Mouse (Mus musculus) heart, embryonic 15.5 days (tissue): Measurements from ENCODE around the gene Psg25. TPM values are rescaled to one million over a fixed set of nuclear protein-coding genes. Genes with fewer than 3 reads are reported as not detected.
"Not testable (repeated sequence)": the region's sequence is repeated elsewhere in the genome, so short reads cannot be mapped to it uniquely, and the experiment has no call there.

ENCODE experiments used
- ATAC-seq: fragments of 200-750 bp; cut with Nextera tagmentation; replicated peaks from 2 replicates; pipeline ENCODE4 v1.8.0; 2017; ENCODE audit warnings: low read depth, moderate TSS enrichment; ENCODE audit not compliant: insufficient number of reproducible peaks, insufficient read depth, low FRiP score
- H3K27ac ChIP-seq: fragments of 300-500 bp; sonication (generic); 2 replicates; pipeline ENCODE4 v1.5.1; 2015; ENCODE audit warnings: mild to moderate bottlenecking, inconsistent platforms
- H3K27me3 ChIP-seq: fragments of 300-500 bp; sonication (generic); 2 replicates; pipeline ENCODE4 v1.6.1; 2015; ENCODE audit warnings: inconsistent platforms
- H3K36me3 ChIP-seq: fragments of 300-500 bp; sonication (generic); 2 replicates; pipeline ENCODE4 v1.6.1; 2015; ENCODE audit warnings: mild to moderate bottlenecking, inconsistent platforms
- H3K4me1 ChIP-seq: fragments of 300-500 bp; sonication (generic); replicated peaks from 2 replicates; pipeline ENCODE4 v1.6.1; 2015; ENCODE audit warnings: inconsistent platforms
- H3K4me2 ChIP-seq: fragments of 300-500 bp; sonication (generic); 2 replicates; pipeline ENCODE4 v1.6.1; 2015; ENCODE audit warnings: inconsistent platforms, mild to moderate bottlenecking, moderate library complexity
- H3K4me3 ChIP-seq: fragments of 300-500 bp; sonication (generic); 2 replicates; pipeline ENCODE4 v1.5.1; 2015; ENCODE audit warnings: mild to moderate bottlenecking, inconsistent platforms
- H3K9ac ChIP-seq: fragments of 300-500 bp; sonication (generic); 2 replicates; pipeline ENCODE4 v1.6.1; 2015; ENCODE audit warnings: mild to moderate bottlenecking, inconsistent platforms
- H3K9me3 ChIP-seq: fragments of 300-500 bp; sonication (generic); replicated peaks from 2 replicates; pipeline ENCODE4 v1.6.1; 2016; ENCODE audit warnings: inconsistent platforms
- WGBS: fragments of 180-500 bp; shearing (Covaris S2); methylation state at CpG from one replicate; pipeline ENCODE4 v1.1.7; 2015; ENCODE audit warnings: mixed read lengths; 5-methylcytosine and 5-hydroxymethylcytosine counted together
- polyA plus RNA-seq: library from polyadenylated mRNA; unstranded; fragments of >200 nt; fragmentation: Nextera tagmentation; extraction: Ambion mirVana; gene quantifications from 2 replicates; pipeline ENCODE4 v1.2.1, GENCODE M21; 2015

Psg25 gene
- polyA plus RNA-seq: 0.06 TPM in 1 of 2 replicates, not detected in the other

DNA sequence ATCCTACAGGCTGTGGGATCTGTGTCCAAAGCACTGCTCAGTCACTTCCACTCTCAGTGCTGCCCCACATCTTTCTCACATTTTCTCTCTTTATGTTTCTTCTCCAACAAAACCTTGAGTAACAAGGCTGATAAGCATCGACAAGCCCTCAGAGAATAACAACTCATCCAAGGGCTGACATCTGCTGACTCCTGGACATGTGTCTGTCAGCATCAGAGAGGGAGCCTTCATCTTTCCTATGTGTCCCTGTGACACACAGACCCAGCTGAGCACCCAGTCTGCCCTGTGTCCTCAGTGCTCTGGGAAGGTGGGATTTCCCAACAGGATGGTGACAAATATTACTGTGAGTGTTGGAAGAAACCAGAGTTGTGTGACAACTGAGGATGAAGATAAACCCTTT lies at the start of gene Psg25:
Psg25 (minus strand) TSS at position 101 of the 400 bp plus-strand sequence.
- H3K4me1 ChIP-seq: no peaks in the 10 kb centered on the region
- H3K9ac ChIP-seq: no peak within 1 kb of the TSS
- 70% methylated on average over 1 of the region's 1 CpGs for WGBS
- no peaks in the 10 kb centered on the region for H3K36me3 ChIP-seq
- ATAC-seq: no peak
- H3K27me3 ChIP-seq: no peaks in the 10 kb centered on the region
- no peak within 1 kb of the TSS for H3K4me2 ChIP-seq
- H3K27ac ChIP-seq: no peak within 1 kb of the TSS
- H3K4me3 ChIP-seq: no peak within 1 kb of the TSS
- no peaks in the 10 kb centered on the region for H3K9me3 ChIP-seq

DNA sequence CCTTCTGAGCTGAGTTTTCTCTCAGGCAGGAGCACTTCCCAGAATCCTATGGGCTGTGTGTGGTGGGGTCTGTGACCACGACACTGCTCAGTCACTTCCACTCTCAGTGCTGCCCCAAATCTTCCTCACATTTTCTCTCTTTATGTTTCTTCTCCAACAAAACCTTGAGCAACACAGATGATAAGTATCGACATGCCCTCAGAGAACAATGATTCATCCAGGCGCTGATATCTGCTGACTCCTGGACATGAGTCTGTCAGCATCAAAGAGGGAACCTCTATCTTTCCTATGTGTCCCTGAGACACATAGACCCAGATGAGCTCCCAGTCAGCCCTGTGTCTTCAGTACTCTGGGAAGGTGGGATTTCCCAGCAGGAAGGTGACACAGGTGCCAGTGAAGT lies 35.1 kb upstream of the Psg25 start, which contains the start of gene Psg27:
Psg27 (minus strand) TSS at position 101 of the 400 bp plus-strand sequence.
- no peak within 1 kb of the TSS for H3K27ac ChIP-seq
- no peaks in the 10 kb centered on the region for H3K4me1 ChIP-seq
- H3K9me3 ChIP-seq: no peaks in the 10 kb centered on the region
- ATAC-seq: no peak
- H3K36me3 ChIP-seq: no peaks in the 10 kb centered on the region
- H3K9ac ChIP-seq: no peak within 1 kb of the TSS
- H3K4me2 ChIP-seq: no peak within 1 kb of the TSS
- 75% methylated on average over 3 of the region's 3 CpGs for WGBS
- H3K4me3 ChIP-seq: no peak within 1 kb of the TSS
- no peaks in the 10 kb centered on the region for H3K27me3 ChIP-seq

DNA sequence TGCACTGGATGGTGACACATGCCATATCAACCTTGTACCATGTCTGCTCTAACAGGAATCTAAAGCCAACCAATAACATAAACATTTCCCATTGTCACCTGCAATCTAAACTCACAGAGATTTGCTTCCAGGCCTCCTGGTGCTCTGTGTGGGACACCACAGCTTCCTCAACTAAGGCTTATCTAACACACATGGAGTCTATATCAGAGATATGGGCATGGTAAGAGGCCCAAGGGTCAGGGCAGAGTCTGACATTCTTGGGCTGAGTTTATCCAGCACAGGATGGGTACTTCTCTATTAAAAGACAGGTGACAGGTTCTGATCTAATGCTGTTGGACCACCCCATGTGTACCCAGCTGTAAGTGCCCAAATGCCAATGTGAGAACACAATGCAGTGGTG lies 27.8 kb upstream of the Psg25 start:
- Histone ChIP-seq H3K27ac (no peak overlapping the region), H3K27me3 (no peaks in the 10 kb centered on the region)

DNA sequence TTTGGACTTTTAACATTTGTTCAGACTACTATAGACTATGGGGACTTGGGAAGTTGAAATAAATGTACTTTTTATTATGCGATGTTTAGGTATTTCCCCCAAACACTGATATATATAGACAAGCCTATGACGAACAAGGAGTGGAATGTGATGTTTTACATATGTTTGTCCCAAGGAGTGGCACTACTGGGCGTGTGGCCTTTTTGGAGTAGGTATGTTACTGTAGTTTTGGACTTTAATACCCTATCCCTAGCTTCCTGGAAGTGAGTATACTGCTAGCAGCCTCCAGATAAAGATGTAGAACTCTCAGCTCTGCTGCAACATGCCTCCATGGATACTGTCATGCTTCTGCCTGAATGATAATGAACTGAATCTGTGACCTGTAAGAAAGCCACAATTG lies 23.7 kb upstream of the Psg25 start:
- H3K9me3 ChIP-seq, ATAC-seq, H3K4me2 ChIP-seq, H3K4me1 ChIP-seq, H3K9ac ChIP-seq, H3K27me3 ChIP-seq, H3K36me3 ChIP-seq, H3K27ac ChIP-seq, H3K4me3 ChIP-seq: not testable (repeated sequence)
- 59% methylated on average over 3 of the region's 3 CpGs for WGBS

More for the DNA sequence above, 27.8 kb upstream of the Psg25 start:
- Histone ChIP-seq H3K4me1 (no peaks in the 10 kb centered on the region), H3K9me3 (no peaks in the 10 kb centered on the region), H3K36me3 (no peaks in the 10 kb centered on the region), H3K4me2 (no peak overlapping the region), H3K4me3 (no peak overlapping the region), H3K9ac (no peak overlapping the region)
- ATAC-seq: no peak

DNA sequence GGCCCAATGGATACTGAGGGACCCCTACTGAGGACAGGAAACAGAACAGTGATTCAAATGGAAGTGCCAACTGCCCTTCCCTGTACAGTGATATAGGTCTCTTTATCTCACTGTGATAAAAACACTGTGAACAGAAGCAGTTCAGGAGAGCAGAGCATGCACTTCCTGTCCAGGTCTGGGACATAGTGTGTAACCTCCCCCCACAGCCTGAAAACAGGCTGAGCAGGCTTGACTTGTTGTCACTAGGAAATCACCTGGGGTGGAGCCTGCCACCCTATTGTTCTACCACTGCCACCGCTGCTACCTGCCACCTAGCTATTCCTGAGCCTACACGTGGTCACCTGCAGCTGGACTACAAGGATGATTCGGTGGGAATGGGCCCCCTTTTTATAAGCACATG lies 1.4 kb upstream of the Psg25 start:
- Histone ChIP-seq H3K4me1 (no peaks in the 10 kb centered on the region), H3K27ac (no peak overlapping the region), H3K4me2 (no peak overlapping the region), H3K4me3 (no peak overlapping the region), H3K9me3 (no peaks in the 10 kb centered on the region), H3K27me3 (no peaks in the 10 kb centered on the region), H3K9ac (no peak overlapping the region), H3K36me3 (no peaks in the 10 kb centered on the region)
- ATAC-seq: no peak
- WGBS: 48% methylated on average over 3 of the region's 3 CpGs

DNA sequence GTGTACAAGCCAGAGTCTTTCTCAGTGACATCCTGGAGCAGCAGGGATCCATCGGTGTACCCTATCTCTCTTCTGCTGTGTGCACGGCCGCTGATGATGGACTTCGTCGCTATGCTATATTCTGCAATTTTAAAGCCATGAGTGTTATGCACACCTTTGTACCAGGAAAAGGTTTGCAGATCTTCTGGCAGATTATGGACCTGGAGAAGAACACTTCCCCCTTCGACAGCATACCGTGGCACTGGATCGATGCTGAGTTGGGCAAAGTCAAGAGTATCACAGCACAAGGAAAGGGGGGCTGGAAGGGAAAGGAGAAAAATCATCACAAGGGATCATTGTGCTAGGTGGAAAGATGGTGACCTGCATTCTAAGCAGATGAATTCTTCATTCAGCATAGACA lies 7.4 kb downstream of the Psg25 start:
- Histone ChIP-seq H3K9ac (no peak overlapping the region), H3K4me3 (no peak overlapping the region), H3K27me3 (no peaks in the 10 kb centered on the region), H3K4me1 (no peaks in the 10 kb centered on the region), H3K27ac (no peak overlapping the region), H3K4me2 (no peak overlapping the region), H3K36me3 (no peaks in the 10 kb centered on the region), H3K9me3 (no peaks in the 10 kb centered on the region)
- 88% methylated on average over 8 of the region's 8 CpGs for WGBS
- no peak for ATAC-seq

DNA sequence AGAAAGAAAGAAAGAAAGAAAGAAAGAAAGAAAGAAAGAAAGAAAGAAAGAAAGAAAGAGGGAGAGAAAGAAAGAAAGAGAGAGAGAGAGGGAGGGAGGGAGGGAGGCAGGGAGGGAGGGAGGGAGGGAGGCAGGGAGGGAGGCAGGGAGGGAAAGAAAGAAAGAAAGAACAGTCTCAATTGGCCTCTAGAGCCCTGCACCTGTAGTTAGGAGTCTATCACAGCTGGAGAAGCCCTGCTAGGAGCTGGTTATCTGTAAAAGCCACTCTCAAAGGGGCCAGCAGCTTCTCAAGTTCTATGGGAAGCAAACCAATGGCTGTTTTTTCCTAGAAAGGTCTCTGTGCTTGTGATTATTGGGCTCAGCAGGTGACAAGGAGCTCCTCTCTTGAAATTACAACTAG lies 19.2 kb downstream of the Psg25 start:
- H3K9ac ChIP-seq, H3K4me3 ChIP-seq, H3K4me1 ChIP-seq, H3K36me3 ChIP-seq, H3K27ac ChIP-seq, H3K4me2 ChIP-seq, H3K27me3 ChIP-seq, ATAC-seq, H3K9me3 ChIP-seq: not testable (repeated sequence)

DNA sequence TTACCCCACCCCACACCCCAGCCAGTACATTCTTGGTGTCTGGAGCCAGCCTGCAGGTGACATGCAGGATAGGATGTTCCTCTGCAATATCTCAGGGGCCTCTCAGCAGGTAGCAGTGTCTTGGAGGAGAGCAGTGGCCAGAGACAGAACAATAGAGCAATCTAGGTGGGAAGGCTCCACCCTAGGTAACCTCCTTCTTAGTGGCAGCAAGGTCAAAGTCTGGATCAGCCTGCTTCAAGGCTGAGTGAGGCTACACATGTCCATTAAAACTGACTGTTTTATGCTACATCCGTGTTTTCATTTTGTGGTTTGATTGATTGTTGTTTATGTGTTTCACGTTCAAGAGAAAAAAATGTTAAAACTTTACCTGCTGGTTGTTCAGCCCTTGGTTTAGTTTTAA lies 19.7 kb downstream of the Psg25 start:
- not testable (repeated sequence) for H3K36me3 ChIP-seq, H3K4me1 ChIP-seq, H3K4me2 ChIP-seq, ATAC-seq, H3K9me3 ChIP-seq, H3K4me3 ChIP-seq, H3K27me3 ChIP-seq, H3K27ac ChIP-seq, H3K9ac ChIP-seq
- WGBS: 45% methylated on average over 2 of the region's 2 CpGs

DNA sequence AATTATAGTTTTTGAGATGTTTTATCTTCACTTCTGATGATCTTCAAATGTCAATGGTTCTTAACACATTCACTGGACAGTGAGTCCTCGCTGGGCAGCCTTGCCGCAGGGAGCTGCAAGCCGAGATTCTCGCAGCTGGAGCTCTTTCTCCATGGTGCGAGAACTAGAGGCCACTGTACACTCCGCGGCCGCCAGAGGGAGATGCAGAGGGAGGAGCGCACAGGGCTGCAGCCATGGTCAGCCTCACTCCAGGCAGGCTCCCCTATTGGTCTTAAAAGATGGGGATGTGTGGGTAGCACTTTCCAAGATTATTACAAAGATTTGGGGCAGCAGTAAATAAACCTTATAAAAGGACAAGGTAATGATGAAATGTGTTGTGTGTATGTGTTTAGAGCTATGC lies 20.6 kb downstream of the Psg25 start:
- H3K9me3 ChIP-seq: no peaks in the 10 kb centered on the region
- WGBS: 15% methylated on average over 9 of the region's 9 CpGs
- no peak overlapping the region for H3K9ac ChIP-seq
- no peak overlapping the region for H3K4me3 ChIP-seq
- no peaks in the 10 kb centered on the region for H3K4me1 ChIP-seq
- H3K27me3 ChIP-seq: no peaks in the 10 kb centered on the region
- no peaks in the 10 kb centered on the region for H3K36me3 ChIP-seq
- ATAC-seq: no peak
- no peak overlapping the region for H3K27ac ChIP-seq
- no peak overlapping the region for H3K4me2 ChIP-seq

DNA sequence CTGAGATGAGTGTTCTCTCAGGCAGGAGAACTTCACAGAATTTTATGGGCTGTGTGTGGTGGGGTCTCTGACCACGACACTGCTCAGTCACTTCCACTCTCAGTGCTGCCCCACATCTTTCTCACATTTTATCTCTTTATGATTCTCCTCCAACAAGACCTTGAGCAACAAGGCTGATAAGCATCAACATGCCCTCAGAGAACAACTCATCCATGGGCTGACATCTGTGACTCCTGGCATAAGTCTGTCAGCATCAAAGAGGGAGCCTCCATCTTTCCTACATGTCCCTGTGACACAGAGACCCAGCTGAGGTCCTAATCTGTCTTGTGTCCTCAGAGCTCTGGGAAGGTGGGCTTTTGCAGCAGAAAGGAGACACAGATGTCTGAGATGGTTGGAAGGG lies 48.0 kb downstream of the Psg25 start, which contains the start of gene Psg26:
Psg26 (minus strand) TSS at position 101 of the 400 bp plus-strand sequence.
- 67% methylated on average over 1 of the region's 1 CpGs for WGBS
- no peaks in the 10 kb centered on the region; the same call in 1 of the 2 replicates for H3K9me3 ChIP-seq
- H3K27me3 ChIP-seq: no peaks in the 10 kb centered on the region
- H3K4me3 ChIP-seq: no peak within 1 kb of the TSS
- H3K4me2 ChIP-seq: no peak within 1 kb of the TSS
- H3K4me1 ChIP-seq: no peaks in the 10 kb centered on the region
- ATAC-seq: no peak
- no peak within 1 kb of the TSS for H3K9ac ChIP-seq
- H3K27ac ChIP-seq: no peak within 1 kb of the TSS
- no peaks in the 10 kb centered on the region for H3K36me3 ChIP-seq
